Mouse (Mus musculus) kidney, adult 2 months (tissue): ENCODE measurements around the gene Zg16. TPM values are rescaled to one million over a fixed set of nuclear protein-coding genes. Genes with fewer than 3 reads are reported as not detected.

Source experiments
- DNase-seq: peaks from one replicate; pipeline ENCODE4 v3.0.0; 2021
- H3K27ac ChIP-seq: fragments of 200-500 bp; 2 replicates; pipeline ENCODE4 v1.5.1; 2012; ENCODE audit warnings: low read depth, low read length, control low read depth, inconsistent platforms; ENCODE audit not compliant: insufficient read depth
- H3K27me3 ChIP-seq: fragments of 200-500 bp; replicated peaks from 2 replicates; pipeline ENCODE4 v1.6.1; 2012; ENCODE audit warnings: mild to moderate bottlenecking, moderate library complexity, low read length, inconsistent platforms; ENCODE audit not compliant: control insufficient read depth, insufficient read depth
- H3K36me3 ChIP-seq: fragments of 200-500 bp; 2 replicates; pipeline ENCODE4 v1.6.1; 2012; ENCODE audit warnings: mild to moderate bottlenecking, moderate library complexity, low read length, inconsistent platforms; ENCODE audit not compliant: control insufficient read depth, insufficient read depth
- H3K4me1 ChIP-seq: fragments of 200-500 bp; 2 replicates; pipeline ENCODE4 v1.6.1; 2011; ENCODE audit warnings: low read length; ENCODE audit not compliant: control insufficient read depth, insufficient read depth
- H3K4me3 ChIP-seq: fragments of 200-500 bp; 2 replicates; pipeline ENCODE4 v1.5.1; 2011; ENCODE audit warnings: mild to moderate bottlenecking, low read depth, low read length, control low read depth; ENCODE audit not compliant: insufficient read depth
- CTCF ChIP-seq: fragments of 200-500 bp; conservative IDR thresholded peaks from 2 replicates; pipeline ENCODE4 v1.5.1; 2011; ENCODE audit warnings: low read depth, mild to moderate bottlenecking, control low read depth, low read length, moderate library complexity, mixed read lengths; ENCODE audit not compliant: insufficient read depth, insufficient read length
- POLR2A ChIP-seq: fragments of 200-500 bp; IDR thresholded peaks from one replicate; pipeline ENCODE4 v1.6.1; 2011; ENCODE audit warnings: low read depth, low read length, control low read depth
- WGBS: fragments of 180-500 bp; shearing (Covaris S2); methylation state at CpG from one replicate; pipeline ENCODE4 v1.1.7; 2018; 5-methylcytosine and 5-hydroxymethylcytosine counted together
- polyA plus RNA-seq: library from polyadenylated mRNA; depleted of rRNA; stranded (reverse); fragments of >200 nt; gene quantifications from 2 replicates; pipeline ENCODE4 v1.2.3, GENCODE M21; 2012; rRNA removed

Zg16 gene
- polyA plus RNA-seq, 1 experiment, result not detected

- H3K27me3 ChIP-seq, result no peaks in the 10 kb centered on the region
- 90% methylated on average over 2 of the region's 2 CpGs for WGBS
- no peak for DNase-seq
- H3K4me1 ChIP-seq, result peaks cover 5% of the 10 kb centered on the region; the same call in 1 of the 2 replicates
- H3K4me3 ChIP-seq, result no peak overlapping the region
- no peak overlapping the region for H3K27ac ChIP-seq
- H3K36me3 ChIP-seq, result no peaks in the 10 kb centered on the region
- TF ChIP-seq CTCF, result no peak
- TF ChIP-seq POLR2A, result no peak
Measured at GRCm38 (mm10) chr7:127011051-127011450, 76.1 kb downstream of the Zg16 start.

GRCm38 (mm10) chr7:127009307-127010085 is 77.6 kb downstream of the Zg16 start:
- TF ChIP-seq POLR2A (no peak), CTCF (no peak)
- 65% methylated on average over 17 of the region's 17 CpGs for WGBS
- Histone ChIP-seq H3K4me1 (peaks cover 8% of the 10 kb centered on the region; the same call in 1 of the 2 replicates), H3K4me3 (no peak overlapping the region), H3K27me3 (no peaks in the 10 kb centered on the region), H3K36me3 (no peaks in the 10 kb centered on the region), H3K27ac (peak overlapping the region; percentile 66)
- DNase-seq, result no peak

- no peaks in the 10 kb centered on the region for H3K27me3 ChIP-seq
- H3K36me3 ChIP-seq, result no peaks in the 10 kb centered on the region
- peaks cover 9% of the 10 kb centered on the region; the same call in 1 of the 2 replicates for H3K4me1 ChIP-seq
- peak overlapping the region; percentile 66 for H3K27ac ChIP-seq
- TF ChIP-seq CTCF (no peak), POLR2A (no peak)
- H3K4me3 ChIP-seq, result no peak overlapping the region
- DNase-seq, result peak; percentile 67
- WGBS, result 55% methylated on average over 9 of the region's 9 CpGs
Measured at GRCm38 (mm10) chr7:127008239-127009019, 78.7 kb downstream of the Zg16 start.

GRCm38 (mm10) chr7:127007313-127008024 is 79.7 kb downstream of the Zg16 start:
- 85% methylated on average over 6 of the region's 6 CpGs for WGBS
- Histone ChIP-seq H3K36me3 (no peaks in the 10 kb centered on the region), H3K27me3 (no peaks in the 10 kb centered on the region), H3K4me1 (0 out of 2 replicates have a peak, but pooled peaks cover 6% of the 10 kb centered on the region), H3K4me3 (no peak overlapping the region), H3K27ac (no peak overlapping the region)
- DNase-seq, result no peak
- TF ChIP-seq POLR2A, result no peak
- no peak for TF ChIP-seq CTCF

- 64% methylated on average over 4 of the region's 4 CpGs for WGBS
- H3K36me3 ChIP-seq, result no peaks in the 10 kb centered on the region
- no peak for TF ChIP-seq CTCF
- no peak for TF ChIP-seq POLR2A
- H3K4me3 ChIP-seq, result no peak overlapping the region
- H3K27ac ChIP-seq, result no peak overlapping the region
- 0 out of 2 replicates have a peak, but pooled peaks cover 6% of the 10 kb centered on the region for H3K4me1 ChIP-seq
- DNase-seq, result no peak
- no peaks in the 10 kb centered on the region for H3K27me3 ChIP-seq
Measured at GRCm38 (mm10) chr7:127004122-127004875, 82.8 kb downstream of the Zg16 start.

GRCm38 (mm10) chr7:127003620-127004019 is 83.5 kb downstream of the Zg16 start:
- Histone ChIP-seq H3K4me3 (no peak overlapping the region), H3K27ac (no peak overlapping the region)
- WGBS, result 80% methylated on average over 5 of the region's 5 CpGs

More at GRCm38 (mm10) chr7:127003620-127004019, 83.5 kb downstream of the Zg16 start:
- H3K4me1 ChIP-seq, result 0 out of 2 replicates have a peak, but pooled peaks cover 6% of the 10 kb centered on the region
- no peaks in the 10 kb centered on the region for H3K36me3 ChIP-seq
- DNase-seq, result peak; percentile 46
- TF ChIP-seq CTCF (no peak), POLR2A (no peak)
- no peaks in the 10 kb centered on the region for H3K27me3 ChIP-seq

Other genes with a start within 250 kb of the Zg16 start
- gene Doc2a, start 239.9 kb downstream of the Zg16 start, polyA plus RNA-seq, result 0.15 and 0.33 TPM in 2 replicates
- 4.2 and 6.6 TPM in 2 replicates for gene Hirip3, start 225.4 kb downstream of the Zg16 start, polyA plus RNA-seq
- gene Ino80e, start 225.0 kb downstream of the Zg16 start, polyA plus RNA-seq, result 39.6 and 47.0 TPM in 2 replicates
- gene Taok2, start 202.6 kb downstream of the Zg16 start, polyA plus RNA-seq, result 56.5 and 75.2 TPM in 2 replicates
- gene Tmem219, start 164.4 kb downstream of the Zg16 start, polyA plus RNA-seq, result 90.8 and 113 TPM in 2 replicates
- gene Kctd13, start 158.4 kb downstream of the Zg16 start, polyA plus RNA-seq, result 21.4 and 21.9 TPM in 2 replicates
- gene Asphd1, start 137.7 kb downstream of the Zg16 start, polyA plus RNA-seq, result 0.19 TPM in 1 of 2 replicates, not detected in the other
- gene Sez6l2, start 136.8 kb downstream of the Zg16 start, polyA plus RNA-seq, result 1.2 and 1.4 TPM in 2 replicates
- gene Cdipt, start 111.4 kb downstream of the Zg16 start, polyA plus RNA-seq, result 237 and 284 TPM in 2 replicates
- gene Cdiptos, start 111.2 kb downstream of the Zg16 start, polyA plus RNA-seq, result 0.74 and 1.1 TPM in 2 replicates
- gene Mvp, start 72.7 kb downstream of the Zg16 start, polyA plus RNA-seq, result 56.9 and 66.9 TPM in 2 replicates
- gene Pagr1b, start 70.8 kb downstream of the Zg16 start, polyA plus RNA-seq, result 0.91 and 1.3 TPM in 2 replicates
- gene Pagr1a, start 70.0 kb downstream of the Zg16 start, polyA plus RNA-seq, result 2.8 and 17.6 TPM in 2 replicates
- 21.2 and 28.9 TPM in 2 replicates for gene Gm42742, start 66.2 kb downstream of the Zg16 start, polyA plus RNA-seq
- gene Prrt2, start 66.1 kb downstream of the Zg16 start, polyA plus RNA-seq, result 3.6 and 4.6 TPM in 2 replicates
- 97.9 and 115 TPM in 2 replicates for gene Maz, start 60.3 kb downstream of the Zg16 start, polyA plus RNA-seq
- 0.67 and 0.73 TPM in 2 replicates for gene Kif22, start 44.9 kb downstream of the Zg16 start, polyA plus RNA-seq
- gene AI467606, start 4.0 kb upstream of the Zg16 start, polyA plus RNA-seq, result 4.2 and 7.7 TPM in 2 replicates
- 127 and 137 TPM in 2 replicates for gene Qprt, start 34.9 kb upstream of the Zg16 start, polyA plus RNA-seq
- gene Spn, start 50.5 kb upstream of the Zg16 start, polyA plus RNA-seq, result 2.7 and 5.2 TPM in 2 replicates
- 26.9 and 33.6 TPM in 2 replicates for gene Cd2bp2, start 108.7 kb upstream of the Zg16 start, polyA plus RNA-seq
- 26.8 and 28.5 TPM in 2 replicates for gene Tbc1d10b, start 121.1 kb upstream of the Zg16 start, polyA plus RNA-seq
- 0.33 and 90.1 TPM in 2 replicates for gene Mylpf, start 121.6 kb upstream of the Zg16 start, polyA plus RNA-seq
- 7.9 and 9.6 TPM in 2 replicates for gene Zfp553, start 145.7 kb upstream of the Zg16 start, polyA plus RNA-seq
- 24.1 and 38.4 TPM in 2 replicates for gene Sept1, start 145.8 kb upstream of the Zg16 start, polyA plus RNA-seq
- gene Zfp771, start 156.9 kb upstream of the Zg16 start, polyA plus RNA-seq, result 48.4 and 85.5 TPM in 2 replicates
- gene Dctpp1, start 173.4 kb upstream of the Zg16 start, polyA plus RNA-seq, result 68.9 and 70.5 TPM in 2 replicates
- gene Sephs2, start 186.7 kb upstream of the Zg16 start, polyA plus RNA-seq, result 153 and 156 TPM in 2 replicates
- 2.9 and 7.2 TPM in 2 replicates for gene Itgal, start 208.9 kb upstream of the Zg16 start, polyA plus RNA-seq